Mouse (Mus musculus) kidney, postnatal 25 days (tissue): ENCODE results near the gene Gm12216.

Experiments
- DNase-seq, 2 experiments: peaks; one replicate each; pipeline ENCODE4 v3.0.0; 2021; ENCODE audit warnings: mixed read lengths in 2 of 2

The Gm12216 gene

DNA sequence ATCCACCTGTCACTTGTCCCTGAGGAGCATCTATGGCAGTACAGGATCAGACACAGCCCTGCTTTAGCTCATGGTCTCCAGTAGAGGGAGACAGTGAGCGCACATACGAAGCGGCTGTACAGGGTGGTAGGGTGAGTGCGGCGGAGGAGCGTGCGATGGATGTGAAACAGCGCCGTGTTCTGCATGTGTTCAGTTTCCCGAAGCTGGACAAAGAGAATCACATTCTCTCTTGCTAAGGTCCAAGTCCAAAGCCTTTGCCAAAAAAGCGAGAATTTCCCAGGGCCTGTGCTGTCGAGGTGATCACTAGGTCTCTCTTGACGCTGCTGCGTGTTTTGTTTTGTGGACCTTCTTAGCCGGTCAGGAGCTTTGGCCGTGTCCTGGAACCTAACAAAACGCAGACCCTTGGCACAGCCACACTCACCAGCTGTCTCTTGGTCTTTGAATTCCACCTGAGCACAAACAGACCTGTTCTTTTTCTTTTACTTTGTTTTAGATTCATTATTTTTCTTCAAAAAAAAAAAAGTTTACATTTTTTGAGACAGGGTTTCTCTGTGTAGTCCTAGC is 123.3 kb downstream of the Gm12216 start:
- peak; percentile 62 to 70 for DNase-seq

DNA sequence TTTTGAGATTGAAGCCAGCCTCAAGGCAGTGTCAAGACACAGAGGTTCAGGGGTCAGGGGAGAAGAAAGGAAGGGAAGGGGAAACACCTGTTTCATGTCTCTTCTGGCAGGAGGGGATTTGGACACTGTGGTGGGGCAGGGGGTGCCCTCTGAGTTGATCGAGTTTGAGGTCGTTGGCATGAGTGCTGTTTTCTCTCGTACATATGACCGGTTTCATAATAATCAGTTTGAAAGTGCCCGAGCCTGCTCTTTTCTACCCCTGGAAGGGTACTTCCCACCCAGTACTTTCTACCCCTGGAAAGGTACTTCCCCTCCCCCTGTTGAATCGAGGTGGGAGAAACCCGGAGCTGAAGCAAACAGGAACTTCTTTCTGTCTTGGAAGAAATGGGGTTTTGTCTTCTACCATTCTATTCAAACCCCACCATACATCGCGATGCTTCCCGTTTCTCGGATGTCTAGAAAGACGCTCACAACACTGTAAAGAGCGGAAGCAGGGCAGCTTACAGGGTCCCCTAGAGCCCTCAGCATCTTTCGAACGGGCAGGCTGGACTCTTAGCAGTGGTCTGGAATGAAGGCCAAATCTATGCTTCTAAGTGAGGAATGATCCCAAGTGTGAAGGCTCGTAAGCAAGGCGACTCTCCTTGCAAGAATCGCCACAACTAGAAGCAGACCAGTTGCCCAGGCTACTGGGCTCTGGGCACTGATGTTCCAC is 123.9 kb downstream of the Gm12216 start:
- no peak for DNase-seq

DNA sequence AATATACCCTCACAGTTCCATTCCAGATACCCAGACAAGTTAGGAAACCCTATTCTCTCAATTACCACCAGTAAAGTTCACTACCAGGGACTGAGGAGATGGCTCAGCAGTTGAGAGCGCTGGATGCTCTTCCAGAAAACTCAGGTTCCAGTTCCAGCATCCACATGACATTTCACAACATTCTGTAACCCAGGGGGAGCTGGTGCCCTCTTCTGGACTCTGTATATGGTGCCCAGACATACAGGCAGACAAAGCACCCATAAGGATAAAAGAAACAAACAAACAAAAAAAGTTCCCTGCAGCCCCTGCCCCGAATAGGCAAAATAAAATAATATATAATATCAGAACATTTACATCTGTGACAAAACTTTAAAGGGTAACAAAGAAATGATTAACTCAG is 124.6 kb downstream of the Gm12216 start:
- DNase-seq = no peak

DNA sequence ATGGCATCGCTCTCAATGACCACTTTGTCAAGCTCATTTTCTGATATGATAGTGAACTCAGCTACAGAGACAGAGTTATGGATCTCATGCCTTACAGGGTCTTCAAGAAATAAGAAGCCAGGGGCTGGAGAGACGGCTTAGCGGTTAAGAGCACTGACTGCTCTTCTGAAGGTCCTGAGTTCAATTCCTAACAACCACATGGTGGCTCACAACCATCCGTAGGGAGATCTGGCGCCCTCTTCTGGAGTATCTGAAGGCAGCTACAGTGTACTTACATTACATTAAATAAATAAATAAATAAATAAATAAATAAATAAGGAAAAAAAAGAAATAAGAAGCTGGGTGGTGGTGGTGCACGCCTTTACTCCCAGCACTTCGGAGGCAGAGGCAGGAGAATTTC is 125.2 kb downstream of the Gm12216 start:
- no peak for DNase-seq
